32 mouse cellular contexts compared by ENCODE assay signal in the genomic region with DNA sequence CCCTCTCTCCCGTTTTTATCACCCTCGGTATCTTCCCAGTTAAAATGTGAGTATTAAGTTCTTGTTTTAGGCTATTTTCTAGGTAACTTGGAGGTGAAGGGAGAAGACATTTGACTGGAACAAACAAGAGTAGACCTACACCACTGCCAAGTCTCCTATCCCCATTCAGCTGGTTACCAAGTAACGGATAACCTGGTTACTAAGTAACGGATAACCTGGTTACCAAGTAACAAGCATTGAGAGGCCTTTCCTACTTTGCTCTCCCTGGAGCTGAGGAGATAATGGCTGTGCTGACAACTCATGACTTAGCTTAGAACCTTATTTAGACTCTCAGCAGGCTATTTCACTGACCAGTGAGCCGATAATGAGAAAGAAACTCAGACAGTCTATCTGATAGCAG. TPM values are rescaled to one million over a fixed set of nuclear protein-coding genes. Genes with fewer than 3 reads are reported as not detected.
DNase-seq lines count a peak whose midpoint lies in the region; ATAC-seq lines count a peak whose summit lies in the region.
"Had no signal": no experiment of that assay in that cellular context is flagged by ENCODE, and none has a peak within 500 bp of the region (broad histone marks: within the 10 kb centered on the region; RNA-seq: fewer than 3 reads in every experiment).

No protein-coding gene starts in this region.

- H3K4me1 ChIP-seq in heart, embryonic 10.5 days = peaks cover 72% of the 10 kb centered on the region
- peaks cover 51% of the 10 kb centered on the region for H3K4me1 ChIP-seq in heart, embryonic 16.5 days (ENCODE audit: control insufficient read depth, insufficient read depth, low read length)
- H3K4me1 ChIP-seq in kidney, embryonic 15.5 days = 0 out of 2 replicates have a peak, but pooled peaks cover 6% of the 10 kb centered on the region
- H3K4me1 ChIP-seq: embryonic facial prominence, embryonic 12.5 days had no signal

- H3K27me3 ChIP-seq in heart, embryonic 10.5 days (ENCODE audit: insufficient read depth, poor library complexity, severe bottlenecking) = no peaks in the 10 kb centered on the region
- no peaks in the 10 kb centered on the region for H3K27me3 ChIP-seq in heart, embryonic 16.5 days (ENCODE audit: control insufficient read depth, insufficient read depth, low read length)
- no peaks in the 10 kb centered on the region for H3K27me3 ChIP-seq in kidney, embryonic 15.5 days
- H3K27me3 ChIP-seq: embryonic facial prominence, embryonic 12.5 days; hindbrain, embryonic 12.5 days; Patski had no signal

- intact Hi-C loops in heart, postnatal 14 days (cut with DNase I) = no loop called here
- intact Hi-C loops in heart, postnatal 10 days (cut with DNase I) = no loop called here

- no peak overlapping the region for H3K4me2 ChIP-seq in heart, embryonic 16.5 days (ENCODE audit: low read depth, low read length)
- no peak overlapping the region for H3K4me2 ChIP-seq in kidney, embryonic 15.5 days
- H3K4me2 ChIP-seq: embryonic facial prominence, embryonic 12.5 days; hindbrain, embryonic 12.5 days had no signal

- peak overlapping the region; percentile 83 for H3K27ac ChIP-seq in heart, embryonic 10.5 days
- peak overlapping the region; percentile 24; the same call in 1 of the 2 replicates for H3K27ac ChIP-seq in heart, embryonic 16.5 days (ENCODE audit: low read length)
- H3K27ac ChIP-seq in kidney, embryonic 15.5 days = no peak overlapping the region
- H3K27ac ChIP-seq: embryonic facial prominence, embryonic 12.5 days; hindbrain, embryonic 12.5 days; macrophage had no signal

- H3K9me3 ChIP-seq in heart, embryonic 10.5 days = no peaks in the 10 kb centered on the region
- no peaks in the 10 kb centered on the region for H3K9me3 ChIP-seq in heart, embryonic 16.5 days (replicated peaks; ENCODE audit: control insufficient read depth, low read length)
- H3K9me3 ChIP-seq in kidney, embryonic 15.5 days (replicated peaks) = no peaks in the 10 kb centered on the region
- H3K9me3 ChIP-seq: embryonic facial prominence, embryonic 12.5 days; hindbrain, embryonic 12.5 days had no signal

- ATAC-seq in heart, embryonic 16.5 days (replicated peaks; ENCODE audit: extremely low read depth, insufficient read depth, low FRiP score) = no peak
- ATAC-seq in kidney, embryonic 15.5 days (replicated peaks; ENCODE audit: low FRiP score) = no peak
- ATAC-seq: CD4-positive, CD25-positive, alpha-beta regulatory T cell, adult 4 months; intestine, embryonic 16.5 days; lung, postnatal 0 days; midbrain, embryonic 16.5 days; Patski had no signal

- H3K36me3 ChIP-seq in heart, embryonic 10.5 days = no peaks in the 10 kb centered on the region
- no peaks in the 10 kb centered on the region for H3K36me3 ChIP-seq in heart, embryonic 16.5 days (ENCODE audit: control insufficient read depth, insufficient read depth)
- no peaks in the 10 kb centered on the region for H3K36me3 ChIP-seq in kidney, embryonic 15.5 days
- H3K36me3 ChIP-seq: embryonic facial prominence, embryonic 12.5 days; hindbrain, embryonic 12.5 days had no signal

- H3K4me3 ChIP-seq in heart, embryonic 10.5 days = no peak overlapping the region
- H3K4me3 ChIP-seq in heart, embryonic 16.5 days (ENCODE audit: low read length) = no peak overlapping the region
- no peak overlapping the region for H3K4me3 ChIP-seq in kidney, embryonic 15.5 days (replicated peaks)
- H3K4me3 ChIP-seq: embryonic facial prominence, embryonic 12.5 days; hindbrain, embryonic 12.5 days had no signal

- H3K9ac ChIP-seq in heart, embryonic 16.5 days (ENCODE audit: low read length) = no peak overlapping the region
- H3K9ac ChIP-seq in kidney, embryonic 15.5 days = no peak overlapping the region
- H3K9ac ChIP-seq: embryonic facial prominence, embryonic 12.5 days; hindbrain, embryonic 12.5 days had no signal

- no peak for DNase-seq in heart, embryonic 10.5 days (ENCODE audit: low spot score)
- no peak for DNase-seq in heart, postnatal 14 days
- DNase-seq in heart, postnatal 10 days = no peak
- DNase-seq in kidney, adult 9 months = peak; percentile 58
- DNase-seq in R1 (ENCODE audit: low read depth, low spot score) = peak; percentile 35
- no peak for DNase-seq in adrenal gland, postnatal 10 days
- DNase-seq: adrenal gland, adult 2 months; cerebellum, adult 2 months; cerebellum, postnatal 25 days; kidney, postnatal 10 days; layer of hippocampus, postnatal 36 days; right cerebral cortex, adult 18-20 months; right cerebral cortex, postnatal 4 days; thymus, adult 2 months had no signal

- WGBS in heart, embryonic 10.5 days = 34% methylated on average over 5 of the region's 5 CpGs
- WGBS in heart, embryonic 16.5 days = 39% methylated on average over 5 of the region's 5 CpGs
- 66% methylated on average over 5 of the region's 5 CpGs for WGBS in kidney, embryonic 15.5 days

RNA-seq across cellular contexts. Expression of a gene that starts 51.4 kb away (rescaled TPM):
- not detected in 2 replicates for polyA plus RNA-seq in heart, embryonic 10.5 days (2016; fragmentation: Nextera tagmentation; extraction: Ambion mirVana)
- not detected for total RNA-seq in heart, postnatal 14 days (2021)
- 0.09 and 0.53 TPM in 2 replicates for polyA plus RNA-seq in heart, embryonic 16.5 days (2015; fragmentation: Nextera tagmentation; extraction: Ambion mirVana)
- not detected for total RNA-seq in heart, postnatal 10 days (2021)
- 0.10 and 0.23 TPM in 2 replicates for polyA plus RNA-seq in kidney, embryonic 15.5 days (2015; fragmentation: Nextera tagmentation; extraction: Ambion mirVana)
- total RNA-seq in adrenal gland, postnatal 10 days (2021) = not detected
- total RNA-seq: adrenal gland, adult 2 months; gastrocnemius, adult 8-10 months; layer of hippocampus, adult 18-20 months; layer of hippocampus, postnatal 36 days; left cerebral cortex, postnatal 10 days; liver, adult 2 months had no signal
- polyA plus RNA-seq: adrenal gland, adult 2 months; CD4-positive, CD25-positive, alpha-beta regulatory T cell, adult 4 months; cerebellum, adult 2 months; embryonic facial prominence, embryonic 12.5 days; forebrain, embryonic 11.5 days; hindbrain, embryonic 12.5 days; intestine, embryonic 16.5 days; liver, adult 2 months; liver, embryonic 16.5 days; lung, postnatal 0 days; macrophage; neural tube, embryonic 14.5 days; Patski; stomach, embryonic 14.5 days had no signal

Comparison
In these comparisons a context has a peak if more than half of its experiments do, and no peak if none do; other contexts are left out.
1. DNase-seq: peak in kidney, adult 9 months (single experiment) and R1 (single experiment); none in heart, embryonic 10.5 days (single experiment), heart, postnatal 14 days (0 of 2), heart, postnatal 10 days (0 of 2) and adrenal gland, postnatal 10 days (single experiment).